Mouse (Mus musculus): Measurements from ENCODE around the gene Pecam1.

- TF ChIP-seq CTCF (IDR thresholded peaks at IDR 0.05) (no peak), EP300 (IDR thresholded peaks at IDR 0.05) (no peak)
Measured at GRCm38 (mm10) chr11:106780590-106781220, 30.3 kb upstream of the Pecam1 start.

Measured in lung, postnatal 0 days (tissue).